Mouse (Mus musculus) induced T-regulatory cell, adult 2 months (primary cell): ENCODE measurements around the gene Sema7a.

Experiments used
- DNase-seq: peaks from one replicate; pipeline ENCODE4 v3.0.0-alpha.2; 2012; ENCODE audit warnings: low read depth

The Sema7a gene

GRCm38 (mm10) chr9:57939431-57940348 lies at the start of gene Sema7a:
Sema7a (plus strand) TSS chr9:57940112.
- DNase-seq, result peak; percentile 82

- DNase-seq, result no peak
Observed at GRCm38 (mm10) chr9:57900478-57900877, 39.4 kb upstream of the Sema7a start.

GRCm38 (mm10) chr9:57901197-57901596 lies 38.7 kb upstream of the Sema7a start:
- DNase-seq, result no peak

- no peak for DNase-seq
Observed at GRCm38 (mm10) chr9:57901601-57902000, 38.3 kb upstream of the Sema7a start.

- no peak for DNase-seq
Observed at GRCm38 (mm10) chr9:57902132-57902531, 37.8 kb upstream of the Sema7a start.

GRCm38 (mm10) chr9:57903589-57904249 lies 36.2 kb upstream of the Sema7a start:
- no peak for DNase-seq

- DNase-seq, result no peak
Observed at GRCm38 (mm10) chr9:57904250-57904644, 35.7 kb upstream of the Sema7a start.

- no peak for DNase-seq
Observed at GRCm38 (mm10) chr9:57907206-57907605, 32.7 kb upstream of the Sema7a start.

- DNase-seq, result peak; percentile 95
Observed at GRCm38 (mm10) chr9:57910254-57911160, 29.4 kb upstream of the Sema7a start, which contains the start of gene Ubl7. Ubl7 (plus strand) TSS chr9:57910979.

- no peak for DNase-seq
Observed at GRCm38 (mm10) chr9:57912571-57912970, 27.3 kb upstream of the Sema7a start.

- no peak for DNase-seq
Observed at GRCm38 (mm10) chr9:57921491-57922060, 18.3 kb upstream of the Sema7a start.

GRCm38 (mm10) chr9:57922381-57922780 lies 17.5 kb upstream of the Sema7a start:
- no peak for DNase-seq

GRCm38 (mm10) chr9:57923046-57923445 lies 16.9 kb upstream of the Sema7a start:
- no peak for DNase-seq

GRCm38 (mm10) chr9:57931166-57931767 lies 8.6 kb upstream of the Sema7a start:
- no peak for DNase-seq

- no peak for DNase-seq
Observed at GRCm38 (mm10) chr9:57932253-57932652, 7.7 kb upstream of the Sema7a start.

- DNase-seq, result no peak
Observed at GRCm38 (mm10) chr9:57932831-57933602, 6.9 kb upstream of the Sema7a start.

- DNase-seq, result peak; percentile 90
Observed at GRCm38 (mm10) chr9:57935683-57936437, 4.1 kb upstream of the Sema7a start.

GRCm38 (mm10) chr9:57937171-57937570 lies 2.7 kb upstream of the Sema7a start:
- no peak for DNase-seq

- no peak for DNase-seq
Observed at GRCm38 (mm10) chr9:57937651-57938050, 2.3 kb upstream of the Sema7a start.
